8 mouse cellular contexts compared by ENCODE assay signal in the genomic region with DNA sequence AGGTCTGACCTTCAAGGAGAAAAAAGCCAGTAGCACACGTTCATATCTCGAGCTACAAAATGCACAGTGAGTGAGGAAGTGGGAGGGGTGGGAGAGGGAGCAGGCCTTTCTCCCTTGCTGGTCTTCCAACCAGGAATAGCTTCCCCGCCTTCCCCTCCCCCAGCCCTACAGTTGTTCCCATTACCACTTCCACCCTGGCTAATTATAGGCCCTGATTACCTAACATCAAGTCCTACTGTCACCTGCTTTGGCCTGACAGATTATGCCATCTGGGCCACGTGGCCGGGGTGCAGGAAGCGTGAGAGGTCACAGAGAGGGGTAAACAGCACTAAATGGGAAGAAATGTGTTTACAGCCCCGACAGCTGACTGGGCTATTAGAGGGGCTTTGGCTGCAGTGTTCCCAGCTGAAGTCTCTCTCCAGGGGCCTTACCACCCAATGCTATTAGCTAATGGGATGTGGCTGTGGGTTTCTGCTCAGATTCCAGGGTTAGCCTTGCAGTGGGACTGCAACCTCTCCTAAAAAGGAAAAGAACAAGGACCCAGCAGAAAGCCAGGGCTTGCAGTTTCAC.
DNase-seq lines count a peak whose midpoint lies in the region; ATAC-seq lines count a peak whose summit lies in the region.

No protein-coding gene starts in this region.

- H3K4me1 ChIP-seq in limb, embryonic 12.5 days (replicated peaks), result peaks cover 14% of the 10 kb centered on the region
- H3K4me1 ChIP-seq in midbrain, embryonic 14.5 days (ENCODE audit: control insufficient read depth, insufficient read depth, low read length), result peaks cover 12% of the 10 kb centered on the region

- peak overlapping the region; percentile 10; the same call in 1 of the 2 replicates for H3K4me2 ChIP-seq in limb, embryonic 12.5 days
- H3K4me2 ChIP-seq in midbrain, embryonic 14.5 days (ENCODE audit: low read length), result no peak overlapping the region

- 6% methylated on average over 7 of the region's 7 CpGs for WGBS in limb, embryonic 12.5 days
- WGBS in midbrain, embryonic 14.5 days, result 21% methylated on average over 7 of the region's 7 CpGs

- H3K9me3 ChIP-seq in limb, embryonic 12.5 days, result no peaks in the 10 kb centered on the region
- H3K9me3 ChIP-seq in midbrain, embryonic 14.5 days (ENCODE audit: control insufficient read depth, low read length), result no peaks in the 10 kb centered on the region

- H3K4me3 ChIP-seq in limb, embryonic 12.5 days (replicated peaks), result no peak overlapping the region
- no peak overlapping the region for H3K4me3 ChIP-seq in midbrain, embryonic 14.5 days (replicated peaks; ENCODE audit: low read depth, low read length)

- no peak overlapping the region for H3K27ac ChIP-seq in limb, embryonic 12.5 days
- H3K27ac ChIP-seq in midbrain, embryonic 14.5 days (replicated peaks; ENCODE audit: low read depth, low read length), result peak overlapping the region; percentile 15; the same call in 1 of the 2 replicates

- ATAC-seq in limb, embryonic 12.5 days (ENCODE audit: insufficient number of reproducible peaks, insufficient read depth, low FRiP score, low TSS enrichment, low read depth), result peak; percentile 76; the same call in 1 of the 2 replicates
- ATAC-seq in midbrain, embryonic 14.5 days (ENCODE audit: low FRiP score, low TSS enrichment), result peak; percentile 46; the same call in 1 of the 2 replicates

- H3K27me3 ChIP-seq in limb, embryonic 12.5 days, result no peaks in the 10 kb centered on the region
- H3K27me3 ChIP-seq in midbrain, embryonic 14.5 days (ENCODE audit: control insufficient read depth, insufficient read depth, low read length), result no peaks in the 10 kb centered on the region

- H3K9ac ChIP-seq in limb, embryonic 12.5 days (replicated peaks), result no peak overlapping the region
- no peak overlapping the region for H3K9ac ChIP-seq in midbrain, embryonic 14.5 days (replicated peaks; ENCODE audit: low read length)

- intact Hi-C loops in heart, postnatal 14 days (cut with DNase I), result no loop called here

- H3K36me3 ChIP-seq in limb, embryonic 12.5 days, result no peaks in the 10 kb centered on the region
- H3K36me3 ChIP-seq in midbrain, embryonic 14.5 days (ENCODE audit: control insufficient read depth, insufficient read depth, low read length), result no peaks in the 10 kb centered on the region

- DNase-seq in adrenal gland, postnatal 14 days, result peak; percentile 48
- DNase-seq in adrenal gland, postnatal 4 days (ENCODE audit: low spot score in 2 of 2), result no peak
- peak; percentile 34 for DNase-seq in fat pad, adult 2 months (ENCODE audit: extremely low read depth, low read depth, low spot score)
- DNase-seq in heart, postnatal 14 days, result peak; percentile 50 to 51
- peak; percentile 28 for DNase-seq in midbrain, embryonic 14.5 days
- DNase-seq in left cerebral cortex, adult 8-10 months (ENCODE audit: low spot score in 2 of 2), result no peak
- DNase-seq in frontal cortex, adult 2 months (ENCODE audit: extremely low spot score in 1 of 2, low spot score in 1 of 2), result no peak

Comparison
In these comparisons a context has a peak if more than half of its experiments do, and no peak if none do; other contexts are left out.
1. DNase-seq: peak in adrenal gland, postnatal 14 days (single experiment), fat pad, adult 2 months (single experiment), heart, postnatal 14 days (2 of 2) and midbrain, embryonic 14.5 days (single experiment); none in adrenal gland, postnatal 4 days (0 of 2), left cerebral cortex, adult 8-10 months (0 of 2) and frontal cortex, adult 2 months (0 of 2).